Mouse (Mus musculus) testis, postnatal 10 days (tissue): ENCODE data around the gene Apoc2.
"Not testable (repeated sequence)": the region's sequence is repeated elsewhere in the genome, so short reads cannot be mapped to it uniquely, and the experiment has no call there.

Experiments used
- DNase-seq: peaks from one replicate; pipeline ENCODE4 v3.0.0; 2021; ENCODE audit warnings: low spot score

Apoc2 gene

GRCm38 (mm10) chr7:19698907-19699826 lies 21.4 kb upstream of the Apoc2 start, which contains the start of gene Apoe:
Gene Apoe, minus strand, starts transcription at chr7:19699188.
- peak; percentile 71 for DNase-seq

- DNase-seq: peak; percentile 64
Observed at GRCm38 (mm10) chr7:19697949-19698906, 20.5 kb upstream of the Apoc2 start.

GRCm38 (mm10) chr7:19696336-19696873 lies 18.7 kb upstream of the Apoc2 start:
- DNase-seq: no peak

GRCm38 (mm10) chr7:19695881-19696280 lies 18.1 kb upstream of the Apoc2 start:
- DNase-seq: no peak

GRCm38 (mm10) chr7:19695213-19695594 lies 17.5 kb upstream of the Apoc2 start:
- DNase-seq: no peak

GRCm38 (mm10) chr7:19694336-19695212 lies 16.8 kb upstream of the Apoc2 start:
- DNase-seq: no peak

- no peak for DNase-seq
Observed at GRCm38 (mm10) chr7:19693421-19693820, 15.7 kb upstream of the Apoc2 start.

- no peak for DNase-seq
Observed at GRCm38 (mm10) chr7:19691873-19692865, 14.4 kb upstream of the Apoc2 start, which contains the start of gene Apoc1. Gene Apoc1, minus strand, starts transcription at chr7:19692660.

GRCm38 (mm10) chr7:19691434-19691833 lies 13.7 kb upstream of the Apoc2 start:
- DNase-seq: no peak

GRCm38 (mm10) chr7:19690845-19691244 lies 13.1 kb upstream of the Apoc2 start:
- no peak for DNase-seq

- DNase-seq: no peak
Observed at GRCm38 (mm10) chr7:19688611-19689010, 10.9 kb upstream of the Apoc2 start.

- no peak for DNase-seq
Observed at GRCm38 (mm10) chr7:19688101-19688500, 10.4 kb upstream of the Apoc2 start.

- DNase-seq: not testable (repeated sequence)
Observed at GRCm38 (mm10) chr7:19686927-19687583, 9.3 kb upstream of the Apoc2 start.

GRCm38 (mm10) chr7:19686521-19686920 lies 8.8 kb upstream of the Apoc2 start:
- DNase-seq: no peak

- no peak for DNase-seq
Observed at GRCm38 (mm10) chr7:19685374-19685773, 7.6 kb upstream of the Apoc2 start.

- DNase-seq: no peak
Observed at GRCm38 (mm10) chr7:19683771-19684201, 6.0 kb upstream of the Apoc2 start.

GRCm38 (mm10) chr7:19682979-19683378 lies 5.2 kb upstream of the Apoc2 start:
- no peak for DNase-seq

- DNase-seq: no peak
Observed at GRCm38 (mm10) chr7:19681202-19681694, 3.5 kb upstream of the Apoc2 start, which contains the start of the genes Gm44805 and Apoc4. Gene Gm44805, minus strand, starts transcription at chr7:19681423. Gene Apoc4, minus strand, starts transcription at chr7:19681479.

GRCm38 (mm10) chr7:19680702-19681101 lies 3.0 kb upstream of the Apoc2 start:
- DNase-seq: no peak
